Mouse (Mus musculus) 3T3-L1 (cell line): ENCODE results near the gene Mapkapk5.
"Not testable (repeated sequence)": the region's sequence is repeated elsewhere in the genome, so short reads cannot be mapped to it uniquely, and the experiment has no call there.

Source experiments
- DNase-seq: peaks from one replicate; pipeline ENCODE4 v3.0.0-alpha.2; 2015; ENCODE audit warnings: low read depth, low spot score

Gene Mapkapk5

GRCm38 (mm10) chr5:121564468-121564895 is 18.8 kb upstream of the Mapkapk5 start:
- peak; percentile 89 for DNase-seq

- DNase-seq: peak; percentile 11
These were observed 16.7 kb upstream of the Mapkapk5 start for GRCm38 (mm10) chr5:121562436-121562835.

- DNase-seq: no peak
These were observed 3.5 kb upstream of the Mapkapk5 start for GRCm38 (mm10) chr5:121549196-121549595.

- no peak for DNase-seq
These were observed 1.4 kb upstream of the Mapkapk5 start for GRCm38 (mm10) chr5:121547084-121547483.

- DNase-seq: peak; percentile 86
These were observed 808 bp upstream of the Mapkapk5 start for GRCm38 (mm10) chr5:121546530-121546895.

GRCm38 (mm10) chr5:121544910-121545792 is 554 bp downstream of the Mapkapk5 start, which contains the start of the genes Adam1a and Gm42878:
TSS of gene Adam1a (minus strand) at chr5:121545482.
TSS of gene Gm42878 (minus strand) at chr5:121545482.
- peak; percentile 33 for DNase-seq

GRCm38 (mm10) chr5:121543370-121543769 is 2.3 kb downstream of the Mapkapk5 start:
- no peak for DNase-seq

GRCm38 (mm10) chr5:121541235-121541634 is 4.5 kb downstream of the Mapkapk5 start:
- DNase-seq: peak; percentile 57

GRCm38 (mm10) chr5:121540066-121540465 is 5.6 kb downstream of the Mapkapk5 start:
- no peak for DNase-seq

GRCm38 (mm10) chr5:121537588-121537987 is 8.1 kb downstream of the Mapkapk5 start:
- DNase-seq: no peak

GRCm38 (mm10) chr5:121536921-121537555 is 8.7 kb downstream of the Mapkapk5 start:
- peak; percentile 62 for DNase-seq

GRCm38 (mm10) chr5:121535116-121535515 is 10.6 kb downstream of the Mapkapk5 start:
- DNase-seq: no peak

- peak; percentile 49 for DNase-seq
These were observed 11.2 kb downstream of the Mapkapk5 start for GRCm38 (mm10) chr5:121534521-121534920.

- no peak for DNase-seq
These were observed 18.7 kb downstream of the Mapkapk5 start for GRCm38 (mm10) chr5:121526961-121527360.

- no peak for DNase-seq
These were observed 19.2 kb downstream of the Mapkapk5 start for GRCm38 (mm10) chr5:121526526-121526925.

- no peak for DNase-seq
These were observed 19.8 kb downstream of the Mapkapk5 start for GRCm38 (mm10) chr5:121525774-121526450.

- not testable (repeated sequence) for DNase-seq
These were observed 25.9 kb downstream of the Mapkapk5 start for GRCm38 (mm10) chr5:121519758-121520157.

GRCm38 (mm10) chr5:121518983-121519382 is 26.7 kb downstream of the Mapkapk5 start:
- no peak for DNase-seq

GRCm38 (mm10) chr5:121510009-121510408 is 35.7 kb downstream of the Mapkapk5 start:
- DNase-seq: no peak

- no peak for DNase-seq
These were observed 38.9 kb downstream of the Mapkapk5 start for GRCm38 (mm10) chr5:121506846-121507245.

- DNase-seq: no peak
These were observed 42.5 kb downstream of the Mapkapk5 start, which contains the start of gene Adam1b for GRCm38 (mm10) chr5:121503231-121503630. TSS of gene Adam1b (minus strand) at chr5:121503435.

GRCm38 (mm10) chr5:121501424-121501996 is 44.2 kb downstream of the Mapkapk5 start:
- not testable (repeated sequence) for DNase-seq
